Mouse (Mus musculus) A20 (cell line): Measurements from ENCODE around the gene Olfr1369-ps1.
"Not testable (repeated sequence)": the region's sequence is repeated elsewhere in the genome, so short reads cannot be mapped to it uniquely, and the experiment has no call there.

Experiments
- DNase-seq: peaks from one replicate; pipeline ENCODE4 v3.0.0-alpha.2; 2011; ENCODE audit warnings: low read depth, low spot score

The Olfr1369-ps1 gene

GRCm38 (mm10) chr13:21111183-21111582 lies at the start of gene Olfr1369-ps1:
Gene Olfr1369-ps1, plus strand, starts transcription at chr13:21111483.
- not testable (repeated sequence) for DNase-seq

DNA sequence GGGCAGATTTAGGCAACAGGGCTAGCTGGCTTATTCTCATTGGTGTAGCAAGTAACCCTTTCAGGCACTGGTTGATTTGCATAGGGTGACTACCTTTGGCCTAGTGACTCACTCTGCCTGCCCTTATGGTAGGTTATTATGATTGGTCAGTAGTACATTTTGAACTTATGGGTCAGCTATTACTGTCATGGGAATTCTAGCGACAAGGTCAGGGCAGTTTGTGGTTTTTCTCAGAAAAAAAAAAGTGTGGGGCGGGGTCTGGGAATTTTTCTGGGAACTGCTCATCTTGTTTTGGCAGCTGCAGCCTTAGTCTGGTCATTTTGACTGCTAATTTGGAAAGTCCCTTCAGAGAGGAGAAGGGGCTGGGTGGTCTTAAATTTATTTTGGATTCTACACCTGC lies 45.3 kb upstream of the Olfr1369-ps1 start:
- no peak for DNase-seq

DNA sequence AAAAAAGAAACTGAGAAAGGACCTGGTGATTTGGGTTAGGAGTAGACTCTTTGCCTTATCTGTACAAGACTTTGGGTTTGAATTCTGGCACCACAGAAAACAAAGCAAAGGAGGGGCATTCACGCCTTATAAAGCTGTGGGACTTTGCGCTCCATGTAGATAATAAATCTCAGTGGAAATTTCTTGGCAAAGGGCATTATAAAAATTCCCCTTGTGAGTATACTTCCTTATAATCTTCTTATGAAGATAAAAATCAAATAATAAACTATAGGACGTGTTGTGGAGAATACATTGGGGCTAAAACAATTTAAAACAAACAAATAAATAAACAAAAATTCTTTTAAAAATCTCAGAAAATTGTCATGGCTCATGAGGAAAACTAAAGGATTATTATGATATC lies 36.4 kb upstream of the Olfr1369-ps1 start, which contains the start of gene Olfr1370:
TSS of gene Olfr1370 (minus strand) at position 101 of the 400 bp plus-strand sequence.
- DNase-seq: no peak

DNA sequence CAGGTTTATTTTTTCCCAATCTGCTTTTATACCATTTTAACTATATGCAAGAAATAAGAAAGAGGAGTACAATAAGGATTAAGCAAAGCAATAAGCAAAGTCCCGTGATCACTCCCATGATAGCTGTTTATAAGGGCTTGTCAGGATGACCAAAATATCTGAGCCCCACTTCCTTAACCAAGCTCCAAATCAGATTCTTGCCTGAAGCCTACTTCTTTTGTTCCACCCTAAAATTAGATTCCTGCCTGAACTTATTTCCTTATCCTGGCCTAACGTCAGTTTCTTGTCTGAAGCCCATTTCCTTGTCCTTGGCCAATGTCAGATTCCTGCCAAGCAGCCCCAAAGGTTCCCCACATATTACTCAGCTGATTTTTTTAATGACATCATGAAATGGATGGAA lies 28.6 kb upstream of the Olfr1369-ps1 start:
- DNase-seq: no peak

GRCm38 (mm10) chr13:21109759-21110158 lies 1.5 kb upstream of the Olfr1369-ps1 start:
- DNase-seq: no peak

- no peak for DNase-seq
Observed at GRCm38 (mm10) chr13:21110441-21110840, 842 bp upstream of the Olfr1369-ps1 start.

DNA sequence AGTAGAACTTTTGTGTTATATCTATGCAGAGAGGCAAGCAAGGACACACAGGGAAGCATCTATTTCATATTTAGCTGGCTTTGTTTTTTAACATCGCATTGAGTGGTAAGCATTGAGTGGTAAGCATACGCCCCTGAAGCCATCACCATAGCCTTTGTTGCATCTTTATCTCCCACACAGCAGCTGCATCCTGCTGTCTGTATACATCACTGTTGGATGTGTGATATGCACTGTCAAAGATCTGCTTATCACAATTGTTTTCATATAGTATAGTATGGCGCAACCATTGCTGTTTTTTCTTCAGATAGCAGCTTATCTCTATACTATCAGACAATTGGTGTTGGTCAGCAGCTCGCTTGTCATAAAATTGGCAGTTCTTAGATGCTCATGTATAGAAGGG lies 2.8 kb downstream of the Olfr1369-ps1 start:
- no peak for DNase-seq

GRCm38 (mm10) chr13:21129339-21129738 lies 18.1 kb downstream of the Olfr1369-ps1 start, which contains the start of gene Olfr263:
Gene Olfr263, plus strand, starts transcription at chr13:21129639.
- not testable (repeated sequence) for DNase-seq

DNA sequence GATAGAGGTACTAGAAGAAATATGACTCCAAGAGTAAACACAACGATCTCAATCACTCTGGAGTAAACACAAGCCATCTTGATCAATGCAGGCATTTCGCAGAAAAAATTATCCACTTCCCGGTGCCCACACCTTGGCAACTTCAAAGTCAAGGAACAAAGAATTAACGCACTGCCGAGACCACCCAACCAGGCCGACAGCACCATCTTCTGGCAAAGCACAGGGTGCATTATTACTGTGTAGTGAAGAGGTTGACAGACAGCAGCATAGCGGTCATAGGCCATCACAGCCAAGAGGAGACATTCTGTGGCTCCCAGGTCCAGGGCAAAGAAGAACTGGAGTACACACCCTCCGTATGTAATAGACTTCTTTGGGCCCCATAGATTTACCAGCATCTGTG lies 31.1 kb downstream of the Olfr1369-ps1 start:
- peak; percentile 49 for DNase-seq

DNA sequence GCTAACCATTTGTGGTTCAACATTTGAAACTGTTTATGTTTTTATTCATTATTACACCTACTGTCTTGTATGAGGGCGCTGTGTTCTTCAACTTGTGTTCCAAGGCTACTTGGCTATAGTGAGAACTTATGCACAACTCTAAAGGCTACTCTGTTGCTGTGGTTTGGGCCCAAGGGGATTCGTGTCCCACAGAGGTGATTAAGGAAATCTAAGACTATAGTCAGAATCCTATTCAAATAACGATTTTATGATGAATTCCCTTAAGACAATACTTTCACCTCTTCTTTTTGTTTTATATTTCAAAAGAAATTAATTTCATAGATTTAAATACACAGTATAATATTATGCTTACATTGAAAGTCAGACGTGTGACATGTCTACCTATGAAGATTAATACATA lies 34.5 kb downstream of the Olfr1369-ps1 start, which contains the start of gene Olfr1368:
TSS of gene Olfr1368 (minus strand) at position 101 of the 400 bp plus-strand sequence.
- no peak for DNase-seq

DNA sequence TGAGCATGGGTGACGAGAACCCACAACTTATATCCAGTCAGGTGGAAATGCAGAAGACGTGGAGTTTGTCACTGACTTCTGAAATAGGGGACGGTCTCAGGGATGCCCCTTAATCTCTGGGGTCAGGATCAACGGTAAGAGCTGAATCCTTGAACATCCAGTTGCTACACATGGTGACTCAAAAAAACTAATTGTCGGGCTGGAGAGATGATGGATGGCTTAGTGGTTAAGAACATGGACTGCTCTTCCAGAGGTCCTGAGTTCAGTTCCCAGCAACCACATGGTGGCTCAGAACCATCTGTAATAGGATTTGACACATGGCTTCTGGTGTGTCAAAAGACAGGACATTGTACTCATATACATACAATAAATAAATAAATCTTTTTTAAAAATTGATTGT lies 44.6 kb downstream of the Olfr1369-ps1 start:
- DNase-seq: no peak

DNA sequence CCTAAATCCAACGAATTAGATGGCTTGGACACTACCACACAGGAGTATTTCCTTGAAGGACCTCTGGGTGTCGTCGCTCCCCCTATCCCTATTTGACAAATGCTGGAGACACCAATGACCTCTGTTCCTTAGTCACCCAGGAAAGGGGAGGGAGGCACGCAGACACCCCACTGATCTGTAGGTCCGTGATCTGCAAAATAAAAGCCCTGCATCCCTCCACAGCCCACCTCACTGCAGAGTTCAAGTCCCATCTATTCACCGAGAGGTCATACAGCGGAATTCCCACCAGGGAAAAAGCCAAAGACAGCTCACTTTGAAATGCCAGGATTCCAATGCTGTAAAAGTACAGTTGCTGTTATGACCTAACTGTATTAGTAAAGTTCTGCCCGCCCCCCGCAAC lies 46.8 kb downstream of the Olfr1369-ps1 start:
- no peak for DNase-seq

- peak; percentile 90 for DNase-seq
Observed at GRCm38 (mm10) chr13:21158785-21159474, 47.6 kb downstream of the Olfr1369-ps1 start.

DNA sequence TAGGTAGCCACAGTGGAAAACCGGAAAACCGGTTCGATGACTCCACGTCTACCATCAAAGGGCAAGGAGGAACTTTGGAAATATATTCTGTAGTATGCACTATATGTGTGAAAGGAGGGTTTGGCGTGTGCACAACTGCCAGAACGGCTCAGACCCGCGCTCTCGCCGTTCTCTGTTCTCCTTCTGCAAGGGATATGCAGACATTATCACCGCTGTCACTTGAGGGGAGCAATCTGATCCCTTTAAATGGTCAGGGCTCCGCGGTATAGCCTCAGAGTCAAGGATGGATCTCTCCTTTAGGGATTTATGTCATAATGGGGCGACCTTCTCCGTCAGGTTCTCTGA lies 48.2 kb downstream of the Olfr1369-ps1 start:
- DNase-seq: peak; percentile 72

DNA sequence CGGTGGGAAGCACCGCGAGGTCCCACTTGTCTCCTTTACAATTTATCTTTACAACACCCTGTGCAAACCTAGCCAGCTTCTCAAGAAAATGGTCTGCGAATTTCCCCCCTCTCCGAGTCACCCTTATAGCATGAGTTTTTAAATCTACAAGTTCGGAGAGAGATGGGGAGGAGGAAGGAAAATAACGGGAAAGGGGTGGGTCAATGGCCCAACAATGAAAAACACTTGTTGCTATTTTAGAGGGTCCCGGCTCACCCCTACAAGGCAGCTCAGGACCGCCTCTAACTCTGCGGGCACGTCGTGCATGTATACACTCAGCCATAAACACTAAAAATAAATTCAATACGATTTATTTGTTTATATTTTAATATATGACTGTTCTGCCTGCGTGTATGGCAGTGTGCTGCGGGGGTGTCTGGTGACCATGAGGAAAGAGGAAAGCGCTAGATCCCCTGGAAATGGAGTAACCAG lies 48.8 kb downstream of the Olfr1369-ps1 start:
- peak; percentile 50 for DNase-seq

- peak; percentile 92 for DNase-seq
Observed at GRCm38 (mm10) chr13:21160657-21161590, 49.6 kb downstream of the Olfr1369-ps1 start.

DNA sequence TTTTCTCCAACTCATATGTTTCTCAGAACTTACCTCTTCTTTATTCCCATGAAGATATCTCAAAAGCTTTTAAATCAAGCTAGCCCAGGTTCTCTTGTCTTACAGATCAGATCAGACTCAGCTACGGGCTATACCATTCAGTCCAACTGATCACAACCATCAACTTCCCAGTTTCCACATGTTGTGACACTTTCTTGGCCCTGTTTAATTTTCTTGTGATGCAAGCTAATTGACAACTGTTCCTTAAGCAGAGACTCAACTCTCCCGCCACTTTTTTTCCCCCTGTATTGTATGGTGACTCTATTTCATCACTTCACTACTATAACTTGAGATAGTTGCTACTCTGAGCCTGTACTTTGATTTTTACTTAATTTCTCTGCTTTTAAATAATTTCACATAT lies 50.3 kb downstream of the Olfr1369-ps1 start:
- no peak for DNase-seq

GRCm38 (mm10) chr13:21162591-21162990 lies 51.3 kb downstream of the Olfr1369-ps1 start:
- no peak for DNase-seq

- peak; percentile 92 for DNase-seq
Observed at GRCm38 (mm10) chr13:21166936-21167909, 55.9 kb downstream of the Olfr1369-ps1 start.

DNA sequence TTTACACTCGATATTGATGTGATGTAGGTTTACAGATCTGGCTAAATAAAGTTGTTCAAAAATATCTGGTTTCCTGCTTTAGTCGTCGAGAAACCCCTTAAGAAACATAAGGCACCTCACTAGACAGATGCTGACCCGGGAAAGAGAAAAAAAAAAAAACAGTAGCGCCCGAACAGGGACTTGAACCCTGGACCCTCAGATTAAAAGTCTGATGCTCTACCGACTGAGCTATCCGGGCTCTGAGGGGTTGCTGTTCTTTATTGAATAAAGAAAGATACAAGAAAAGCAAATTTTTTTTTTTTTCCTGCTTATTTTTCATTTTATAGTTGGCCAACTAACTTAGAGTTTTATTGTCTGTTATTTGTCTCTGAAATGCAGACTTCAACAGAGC lies 56.6 kb downstream of the Olfr1369-ps1 start:
- DNase-seq: peak; percentile 81

DNA sequence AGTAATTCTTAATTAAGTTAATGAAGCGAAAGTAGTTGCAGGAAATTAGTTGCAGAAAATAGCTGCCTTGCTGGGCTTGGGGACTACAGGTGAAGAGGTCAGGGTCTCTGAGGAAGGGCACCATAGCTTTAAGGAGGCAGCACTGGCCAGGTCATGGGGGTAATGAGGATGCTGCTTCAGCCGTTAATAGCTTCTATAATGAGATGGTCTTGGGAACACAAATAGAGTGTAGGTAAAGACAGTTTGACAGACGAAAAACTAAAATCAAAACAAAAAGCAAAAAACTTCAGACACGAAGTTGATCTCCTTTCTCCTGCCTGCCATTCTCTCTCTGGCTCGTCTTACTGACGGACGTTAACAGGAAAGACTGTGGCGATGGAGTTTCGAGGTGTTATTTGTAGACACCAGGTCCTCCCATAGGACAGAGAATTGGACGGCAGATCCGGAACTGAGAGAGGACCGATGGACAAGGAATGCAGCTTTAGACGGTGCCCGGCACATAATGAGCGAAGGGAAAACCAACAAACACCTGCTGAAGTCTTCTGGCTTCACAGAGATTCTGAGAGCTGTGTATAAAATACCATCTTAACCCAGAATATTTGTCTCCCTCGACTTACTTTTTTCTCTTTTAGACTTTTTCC lies 57.2 kb downstream of the Olfr1369-ps1 start:
- peak; percentile 77 for DNase-seq
